Mouse (Mus musculus): ENCODE measurements around the gene Chst14. TPM values are rescaled to one million over a fixed set of nuclear protein-coding genes. Genes with fewer than 3 reads are reported as not detected.
A peak's percentile ranks its signal among the peaks of the same experiment; 100 is the strongest.

Gene Chst14
- total and polyA plus RNA-seq, 3 experiments = 4.7 to 8.4 (median 5.1) TPM

DNA sequence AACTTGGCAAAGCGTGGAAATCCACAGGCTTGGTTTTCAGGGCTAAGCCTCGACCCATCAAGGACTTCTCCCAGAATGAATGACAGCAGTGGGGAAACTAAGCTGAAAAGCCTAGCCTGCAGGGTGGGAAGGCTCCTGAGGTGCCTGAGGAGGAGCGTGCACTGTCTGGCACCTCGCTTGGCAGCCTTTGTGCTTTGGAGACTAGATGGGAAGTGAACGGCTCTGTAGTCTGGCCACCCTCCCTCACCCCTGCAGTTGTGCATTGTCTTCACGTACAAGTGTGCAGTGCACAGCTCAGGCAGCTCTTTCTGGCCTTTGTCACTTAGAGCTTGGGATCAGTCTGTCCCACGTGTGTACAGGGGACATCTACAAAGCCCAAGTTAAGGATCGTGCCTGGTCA is 11.6 kb upstream of the Chst14 start:
- no peak overlapping the region for H3K9ac ChIP-seq (ENCODE audit: insufficient read depth, low read depth)
- 0 out of 2 replicates have a peak overlapping the region, but pooled peaks have one; percentile 0 for H3K27ac ChIP-seq (ENCODE audit: insufficient read depth, low read depth)
- H3K9me3 ChIP-seq (replicated peaks; ENCODE audit: low read length) = no peaks in the 10 kb centered on the region
- H3K4me1 ChIP-seq (ENCODE audit: control insufficient read depth in 1 of 2, insufficient read depth in 2 of 2) = peaks cover 76 to 98% of the 10 kb centered on the region in 2 experiments
- in situ Hi-C loops (cut with MboI; ENCODE audit: low pct_ligation_motif_present, low pct_unique_long_range_greater_than_20kb, low sequenced_read_pairs) = loop anchor here (5.0 kb wide), 1 partner anchor 63 kb away; no protein-coding TSS in a partner anchor
- TF ChIP-seq GABPA (IDR thresholded peaks at IDR 0.05; ENCODE audit: insufficient replicate concordance, low read depth, low read length) = no peak
- TF ChIP-seq ELF1 (IDR thresholded peaks at IDR 0.05; ENCODE audit: low read depth, low read length) = no peak
- TF ChIP-seq ZC3H11A (IDR thresholded peaks at IDR 0.05; ENCODE audit: low read depth, low read length) = no peak
- TF ChIP-seq EP300 (IDR thresholded peaks at IDR 0.05; ENCODE audit: low read length) = no peak
- TF ChIP-seq POLR2A (IDR thresholded peaks at IDR 0.05; ENCODE audit: low read depth, low read length) = no peak
- no peak for TF ChIP-seq HCFC1 (IDR thresholded peaks at IDR 0.05; ENCODE audit: low read depth, low read length)
- TF ChIP-seq SMC3 (IDR thresholded peaks at IDR 0.05; ENCODE audit: low read depth, low read length) = no peak
- TF ChIP-seq UBTF (IDR thresholded peaks at IDR 0.05; ENCODE audit: low read depth, low read length) = no peak
- TF ChIP-seq SIN3A (IDR thresholded peaks at IDR 0.05; ENCODE audit: low read length) = no peak
- no peak for TF ChIP-seq ETS1 (conservative IDR thresholded peaks at IDR 0.05; ENCODE audit: low read depth, low read length)
- no peak for TF ChIP-seq ZKSCAN1 (IDR thresholded peaks at IDR 0.05; ENCODE audit: borderline replicate concordance, low read depth, low read length)
- no peak for TF ChIP-seq MXI1 (IDR thresholded peaks at IDR 0.05; ENCODE audit: low read depth, low read length)
- TF ChIP-seq MAZ (IDR thresholded peaks at IDR 0.05; ENCODE audit: low read depth, low read length) = no peak
- TF ChIP-seq JUND (conservative IDR thresholded peaks at IDR 0.05; ENCODE audit: low read depth, low read length) = no peak
- no peak for TF ChIP-seq PAX5 (IDR thresholded peaks at IDR 0.05; ENCODE audit: low read length)
- no peak for TF ChIP-seq USF1 (IDR thresholded peaks at IDR 0.05; ENCODE audit: low read depth, low read length)
- DNase-seq (ENCODE audit: extremely low read depth) = no peak
- dilution Hi-C loops (cut with MboI; ENCODE audit: extremely low pct_ligation_motif_present, extremely low pct_unique_long_range_greater_than_20kb, low sequenced_read_pairs) = no loop called here
- H3K36me3 ChIP-seq (replicated peaks in 1 of 2; ENCODE audit: control insufficient read depth in 1 of 2, insufficient read depth in 1 of 2, low read length in 1 of 2) = peaks cover 26 to 65% of the 10 kb centered on the region in 2 experiments
- no peaks in the 10 kb centered on the region for H3K27me3 ChIP-seq (replicated peaks)
- peaks cover 96% of the 10 kb centered on the region for H3K79me2 ChIP-seq (replicated peaks; ENCODE audit: control insufficient read depth, extremely low read depth, insufficient read depth, poor library complexity, severe bottlenecking)
- no peak overlapping the region for H3K4me3 ChIP-seq (replicated peaks in 1 of 3; ENCODE audit: low read depth in 2 of 3, low read length in 2 of 3, poor library complexity in 1 of 3)
- no peak overlapping the region for H3K4me2 ChIP-seq (ENCODE audit: insufficient read depth, low read depth, poor library complexity, severe bottlenecking)

DNA sequence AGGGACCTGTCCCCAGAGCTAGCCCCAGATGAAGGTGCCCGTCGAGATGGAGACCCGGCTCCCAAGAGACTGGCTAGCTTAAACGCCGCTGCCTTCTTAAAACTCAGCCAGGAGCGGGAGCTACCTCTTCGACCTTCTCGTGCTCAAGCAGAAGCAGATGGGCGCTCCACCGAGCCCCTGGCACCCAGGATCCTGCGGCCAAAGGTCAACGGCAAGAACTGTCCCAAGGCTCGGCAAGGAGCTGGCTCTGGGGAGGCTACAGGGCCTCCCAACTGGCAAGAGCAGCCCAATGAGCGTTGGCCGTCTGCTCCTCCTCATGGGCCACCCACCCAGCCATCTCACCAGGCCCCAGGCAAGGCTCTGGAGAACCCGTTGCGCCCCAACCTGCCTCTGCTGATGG is 9.9 kb upstream of the Chst14 start:
- H3K79me2 ChIP-seq (replicated peaks; ENCODE audit: control insufficient read depth, extremely low read depth, insufficient read depth, poor library complexity, severe bottlenecking) = peaks cover 86% of the 10 kb centered on the region
- no peaks in the 10 kb centered on the region for H3K9me3 ChIP-seq (replicated peaks; ENCODE audit: low read length)
- no peak overlapping the region for H3K9ac ChIP-seq (ENCODE audit: insufficient read depth, low read depth)
- dilution Hi-C loops (cut with MboI; ENCODE audit: extremely low pct_ligation_motif_present, extremely low pct_unique_long_range_greater_than_20kb, low sequenced_read_pairs) (no loop called here), in situ Hi-C loops (cut with MboI; ENCODE audit: low pct_ligation_motif_present, low pct_unique_long_range_greater_than_20kb, low sequenced_read_pairs) (no loop called here)
- no peak for TF ChIP-seq PAX5 (IDR thresholded peaks at IDR 0.05; ENCODE audit: low read length)
- no peak for TF ChIP-seq NELFE (IDR thresholded peaks at IDR 0.05; ENCODE audit: low read depth, low read length)
- TF ChIP-seq SMC3 (IDR thresholded peaks at IDR 0.05; ENCODE audit: low read depth, low read length) = no peak
- TF ChIP-seq SIN3A (IDR thresholded peaks at IDR 0.05; ENCODE audit: low read length) = no peak
- TF ChIP-seq JUND (conservative IDR thresholded peaks at IDR 0.05; ENCODE audit: low read depth, low read length) = no peak
- TF ChIP-seq HCFC1 (IDR thresholded peaks at IDR 0.05; ENCODE audit: low read depth, low read length) = no peak
- no peak for TF ChIP-seq TCF12 (IDR thresholded peaks at IDR 0.05; ENCODE audit: low read depth, low read length)
- TF ChIP-seq BHLHE40 (IDR thresholded peaks at IDR 0.05; ENCODE audit: low read depth, low read length) = no peak
- no peak for TF ChIP-seq MAZ (IDR thresholded peaks at IDR 0.05; ENCODE audit: low read depth, low read length)
- no peak for TF ChIP-seq MYC (IDR thresholded peaks at IDR 0.05; ENCODE audit: low read depth, low read length)
- no peak for TF ChIP-seq JUN (IDR thresholded peaks at IDR 0.05; ENCODE audit: insufficient read depth, low read depth, low read length)
- no peak for TF ChIP-seq RAD21 (IDR thresholded peaks at IDR 0.05; ENCODE audit: low read depth, low read length)
- TF ChIP-seq ZC3H11A (IDR thresholded peaks at IDR 0.05; ENCODE audit: low read depth, low read length) = no peak
- no peak for TF ChIP-seq ETS1 (conservative IDR thresholded peaks at IDR 0.05; ENCODE audit: low read depth, low read length)
- no peak for TF ChIP-seq CHD1 (IDR thresholded peaks at IDR 0.05; ENCODE audit: low read depth, low read length)
- TF ChIP-seq MEF2A (IDR thresholded peaks at IDR 0.05; ENCODE audit: borderline replicate concordance, low read depth, low read length) = no peak
- H3K4me1 ChIP-seq (ENCODE audit: control insufficient read depth in 1 of 2, insufficient read depth in 2 of 2) = peaks cover 63 to 86% of the 10 kb centered on the region in 2 experiments
- H3K27ac ChIP-seq (ENCODE audit: insufficient read depth, low read depth) = no peak overlapping the region; the same call in 1 of the 2 replicates
- no peaks in the 10 kb centered on the region for H3K27me3 ChIP-seq (replicated peaks)
- no peak overlapping the region for H3K4me2 ChIP-seq (ENCODE audit: insufficient read depth, low read depth, poor library complexity, severe bottlenecking)
- DNase-seq (ENCODE audit: extremely low read depth) = no peak
- peaks cover 42 to 83% of the 10 kb centered on the region in 2 experiments for H3K36me3 ChIP-seq (replicated peaks in 1 of 2; ENCODE audit: control insufficient read depth in 1 of 2, insufficient read depth in 1 of 2, low read length in 1 of 2)
- no peak overlapping the region for H3K4me3 ChIP-seq (replicated peaks in 1 of 3; ENCODE audit: low read depth in 2 of 3, low read length in 2 of 3, poor library complexity in 1 of 3)

All from CH12.LX (cell line).